Mouse (Mus musculus) embryonic fibroblast, embryonic 13.5 days (primary cell): ENCODE measurements around the gene Fitm1. TPM values are rescaled to one million over a fixed set of nuclear protein-coding genes. Genes with fewer than 3 reads are reported as not detected.
A peak's percentile ranks its signal among the peaks of the same experiment; 100 is the strongest.

Experiments
- H3K27ac ChIP-seq: 2 replicates; pipeline ENCODE4 v1.5.1; 2012; ENCODE audit warnings: low read length, control low read depth, inconsistent platforms; ENCODE audit not compliant: insufficient read depth
- H3K4me1 ChIP-seq: 2 replicates; pipeline ENCODE4 v1.6.1; 2011; ENCODE audit warnings: low read length; ENCODE audit not compliant: control insufficient read depth, insufficient read depth
- H3K4me3 ChIP-seq: 2 replicates; pipeline ENCODE4 v1.5.1; 2011; ENCODE audit warnings: mild to moderate bottlenecking, control low read depth, low read length; ENCODE audit not compliant: insufficient read depth
- CTCF ChIP-seq: IDR thresholded peaks from 2 replicates; pipeline ENCODE4 v1.5.1; 2011; ENCODE audit warnings: mild to moderate bottlenecking, control low read depth, low read length, moderate library complexity, borderline replicate concordance; ENCODE audit not compliant: insufficient read depth
- POLR2A ChIP-seq: IDR thresholded peaks from 2 replicates; pipeline ENCODE4 v1.6.1; 2011; ENCODE audit warnings: low read depth, mild to moderate bottlenecking, control low read depth, low read length, moderate library complexity
- polyA plus RNA-seq: library from polyadenylated mRNA; stranded (reverse); fragments of >200 nt; gene quantifications from 2 replicates; pipeline ENCODE4 v1.2.4, GENCODE M21; 2011; ENCODE audit warnings: low read depth; ENCODE audit not compliant: missing spikeins, insufficient read length

The Fitm1 gene
- polyA plus RNA-seq, 1 experiment: not detected

DNA sequence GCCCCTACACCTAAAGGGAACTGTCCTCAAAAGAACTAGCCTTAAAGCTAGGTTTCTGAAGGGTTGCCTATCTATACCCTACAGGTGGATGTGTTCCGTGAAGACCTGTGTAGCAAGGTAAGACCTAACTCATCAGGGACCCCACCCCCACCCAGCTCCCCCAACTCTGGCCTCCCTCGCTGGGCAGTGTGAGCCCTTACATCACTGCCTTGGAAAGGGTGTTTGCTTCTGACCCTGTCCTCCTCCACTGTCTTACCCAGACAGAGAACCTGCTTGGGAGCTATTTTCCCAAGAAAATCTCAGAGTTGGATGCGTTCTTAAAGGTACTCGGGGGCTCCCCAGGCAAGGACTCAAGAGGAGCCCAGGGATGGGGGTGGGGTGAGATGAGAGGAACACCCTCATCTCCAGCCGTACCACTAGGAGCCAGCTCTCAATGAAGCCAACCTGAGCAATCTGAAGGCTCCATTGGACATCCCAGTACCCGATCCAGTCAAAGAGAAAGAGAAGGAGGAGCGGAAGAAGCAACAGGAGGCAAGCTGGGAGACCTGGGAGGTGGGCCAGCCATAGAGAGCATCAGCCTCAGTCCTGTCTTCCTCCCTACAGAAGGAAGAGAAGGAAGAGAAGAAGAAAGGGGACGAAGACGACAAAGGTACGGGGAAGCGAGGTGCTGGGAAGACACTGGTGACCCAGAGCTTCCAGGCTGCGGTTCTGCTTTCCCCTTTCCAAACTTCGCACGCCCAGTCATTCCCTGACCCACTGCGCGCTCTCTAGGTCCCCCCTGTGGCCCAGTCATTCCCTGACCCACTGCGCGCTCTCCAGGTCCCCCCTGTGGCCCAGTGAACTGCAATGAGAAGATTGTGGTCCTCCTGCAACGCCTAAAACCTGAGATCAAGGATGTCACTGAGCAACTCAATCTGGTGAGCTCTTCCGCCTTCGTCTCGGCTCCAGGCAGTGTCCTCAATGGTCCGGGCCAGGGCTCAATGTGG is 4.4 kb downstream of the Fitm1 start:
- TF ChIP-seq POLR2A (no peak), CTCF (no peak)
- no peaks in the 10 kb centered on the region for H3K4me1 ChIP-seq
- H3K4me3 ChIP-seq: no peak overlapping the region
- H3K27ac ChIP-seq: no peak overlapping the region

DNA sequence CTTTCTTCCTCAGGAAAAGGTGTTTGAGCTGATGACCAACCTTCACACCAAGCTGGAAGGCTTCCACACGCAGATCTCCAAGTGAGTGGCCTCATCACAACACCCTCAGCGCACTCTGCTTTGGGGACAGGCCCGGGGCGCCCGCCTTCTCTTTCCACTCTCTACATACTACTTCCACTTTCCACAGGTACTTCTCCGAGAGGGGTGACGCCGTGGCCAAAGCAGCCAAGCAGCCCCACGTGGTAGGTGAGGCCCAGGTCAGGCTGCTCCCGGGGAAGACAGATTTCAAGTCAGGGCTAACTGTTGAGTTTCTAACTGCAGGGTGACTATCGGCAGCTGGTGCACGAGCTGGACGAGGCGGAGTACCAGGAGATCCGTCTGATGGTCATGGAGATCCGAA is 5.3 kb downstream of the Fitm1 start:
- H3K4me1 ChIP-seq: no peaks in the 10 kb centered on the region
- TF ChIP-seq CTCF (no peak), POLR2A (no peak)
- H3K4me3 ChIP-seq: no peak overlapping the region
- no peak overlapping the region for H3K27ac ChIP-seq

DNA sequence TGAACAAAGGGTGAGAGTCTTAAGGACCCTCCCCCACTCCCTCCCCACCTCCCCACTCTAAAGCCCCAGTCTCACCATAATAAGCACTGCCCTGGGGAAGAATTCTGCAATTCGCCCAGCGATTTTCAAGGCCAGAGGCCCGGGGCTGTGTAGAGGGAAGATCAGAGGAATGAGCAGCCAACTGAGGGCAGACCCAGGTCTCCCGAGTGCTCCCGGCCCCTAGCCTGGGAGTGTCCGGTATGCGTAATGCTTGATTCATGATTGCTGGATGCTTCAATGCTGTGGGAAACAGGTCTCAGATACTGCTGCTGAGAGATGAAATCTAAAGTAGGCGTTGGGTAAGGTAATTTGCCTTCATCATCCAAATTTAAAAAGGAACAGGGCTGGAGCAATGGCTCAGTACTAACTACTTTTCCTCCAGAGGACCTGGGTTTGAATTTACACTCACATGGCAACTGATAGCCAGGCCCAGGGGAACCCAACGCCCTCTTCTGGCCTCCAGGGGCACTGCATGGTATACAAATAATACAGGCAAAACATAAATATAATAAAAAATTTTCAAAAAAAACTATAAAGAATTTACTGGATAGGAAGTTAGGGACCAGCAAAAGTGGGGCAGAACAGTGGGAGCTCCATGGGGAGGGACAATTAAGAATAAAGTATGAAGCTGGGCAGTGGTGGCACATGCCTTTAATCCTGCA is 6.7 kb downstream of the Fitm1 start:
- no peak overlapping the region for H3K27ac ChIP-seq
- H3K4me3 ChIP-seq: no peak overlapping the region
- TF ChIP-seq CTCF: no peak
- peak; percentile 31; the same call in 1 of the 2 replicates for TF ChIP-seq POLR2A
- H3K4me1 ChIP-seq: no peaks in the 10 kb centered on the region

DNA sequence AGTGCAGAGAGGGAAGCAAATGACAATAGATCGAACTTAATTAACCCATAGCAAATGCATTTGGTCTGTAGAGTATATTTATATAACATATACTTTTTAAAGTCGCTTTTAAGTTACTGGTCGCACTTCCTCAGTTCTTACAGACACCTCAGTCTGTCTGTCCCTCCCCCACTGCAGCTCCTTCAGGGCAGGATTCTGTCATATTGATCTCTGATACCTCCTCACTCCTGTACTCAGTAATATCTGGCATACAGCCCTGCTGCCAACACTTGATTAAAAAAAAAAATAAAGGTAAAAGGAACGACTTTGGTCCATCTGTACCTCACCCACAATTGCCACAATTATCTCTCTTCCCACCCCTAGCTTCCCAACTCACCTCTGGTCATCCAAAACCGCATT is 8.9 kb downstream of the Fitm1 start:
- H3K4me3 ChIP-seq: peak overlapping the region; percentile 73
- H3K4me1 ChIP-seq: no peaks in the 10 kb centered on the region
- no peak overlapping the region for H3K27ac ChIP-seq
- TF ChIP-seq POLR2A (no peak), CTCF (no peak)

DNA sequence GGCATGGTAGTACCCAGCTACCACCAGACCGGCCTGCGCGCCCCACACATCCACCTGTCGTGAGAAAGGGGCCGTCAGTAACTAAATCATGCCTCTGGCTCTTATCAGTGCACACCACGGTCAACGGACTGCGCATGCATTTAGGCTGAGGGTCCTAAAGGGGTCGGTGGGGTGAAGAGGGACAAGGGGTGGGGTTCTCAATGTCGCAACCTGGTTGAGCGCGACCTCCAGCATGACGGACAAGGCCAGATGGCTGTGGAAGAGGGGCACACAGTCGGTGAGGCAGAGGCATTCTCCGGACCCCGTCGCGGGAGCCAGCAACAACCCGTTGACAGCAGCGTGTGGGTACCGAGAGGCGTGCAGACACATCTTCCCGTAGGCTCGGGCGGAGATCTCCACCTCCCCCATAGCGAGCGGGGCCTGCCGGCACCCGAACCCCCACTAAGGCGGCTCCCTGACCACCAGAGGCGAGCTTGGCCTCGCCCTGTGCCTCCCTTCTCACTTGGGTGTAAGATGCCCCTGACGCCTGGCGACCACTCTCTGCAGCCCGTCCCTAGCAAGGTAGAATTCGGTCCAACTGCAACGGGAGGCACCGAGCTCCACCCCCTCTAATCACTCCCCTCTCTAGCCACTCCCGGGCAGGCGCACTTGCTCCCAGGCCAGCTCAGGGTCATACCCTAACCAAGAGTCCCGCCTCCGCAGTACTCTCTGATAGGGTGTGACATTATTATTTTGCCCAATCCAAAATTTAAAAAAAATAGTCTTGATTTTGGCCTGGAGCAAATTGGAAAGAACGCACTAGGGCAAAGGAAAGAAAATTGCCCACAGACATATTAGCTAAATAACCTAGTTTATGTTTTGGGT is 9.5 kb downstream of the Fitm1 start, which contains the start of gene Emc9:
TSS of gene Emc9 (minus strand) at position 601 of the 864 bp plus-strand sequence.
- peak within 1 kb of the TSS; percentile 73 for H3K4me3 ChIP-seq
- H3K27ac ChIP-seq: no peak within 1 kb of the TSS
- H3K4me1 ChIP-seq: 0 out of 2 replicates have a peak, but pooled peaks cover 2% of the 10 kb centered on the region
- TF ChIP-seq POLR2A (peak; percentile 85), CTCF (no peak)

DNA sequence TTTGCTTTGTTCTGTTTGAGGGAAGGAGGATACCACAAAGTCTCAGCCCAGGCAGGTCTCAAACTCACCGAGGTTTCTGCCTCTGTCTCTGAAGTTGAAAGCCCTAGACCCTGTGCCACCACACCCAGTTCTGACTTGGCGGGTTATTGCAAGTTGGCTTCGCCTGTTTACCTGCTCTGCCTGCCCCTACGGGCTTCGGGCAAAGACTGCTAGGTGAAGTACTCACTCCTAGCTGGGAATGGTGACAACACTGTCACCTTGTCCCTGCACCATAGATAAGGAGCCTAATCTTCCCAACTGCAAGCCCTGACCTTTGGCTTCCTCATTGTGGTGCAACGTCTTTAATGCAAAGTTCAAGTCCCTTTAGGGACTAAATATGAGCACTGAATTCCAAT is 10.1 kb downstream of the Fitm1 start:
- TF ChIP-seq CTCF (no peak), POLR2A (no peak)
- Histone ChIP-seq H3K27ac (no peak overlapping the region), H3K4me1 (0 out of 2 replicates have a peak, but pooled peaks cover 4% of the 10 kb centered on the region), H3K4me3 (no peak overlapping the region)

DNA sequence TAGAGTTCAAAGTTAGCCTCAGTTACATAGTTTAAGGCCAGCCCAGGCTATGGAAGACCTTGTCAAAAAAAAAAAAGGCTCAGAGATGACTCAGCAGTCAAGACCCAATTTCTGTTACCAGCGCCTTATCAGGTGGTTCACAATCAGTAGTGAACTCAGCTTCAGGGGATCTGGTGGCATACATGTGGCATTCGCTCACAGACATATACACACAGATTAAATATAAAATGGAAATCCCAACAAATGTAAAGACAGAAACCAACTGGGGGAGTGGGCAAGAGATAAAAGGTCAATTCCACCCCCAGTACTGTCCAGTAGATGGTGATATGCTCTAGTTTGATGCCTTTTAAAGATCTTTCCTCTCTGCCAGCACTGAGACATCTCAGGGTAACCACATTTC is 10.7 kb downstream of the Fitm1 start:
- Histone ChIP-seq H3K4me1 (0 out of 2 replicates have a peak, but pooled peaks cover 4% of the 10 kb centered on the region), H3K4me3 (no peak overlapping the region), H3K27ac (no peak overlapping the region)
- TF ChIP-seq CTCF: no peak
- no peak for TF ChIP-seq POLR2A

DNA sequence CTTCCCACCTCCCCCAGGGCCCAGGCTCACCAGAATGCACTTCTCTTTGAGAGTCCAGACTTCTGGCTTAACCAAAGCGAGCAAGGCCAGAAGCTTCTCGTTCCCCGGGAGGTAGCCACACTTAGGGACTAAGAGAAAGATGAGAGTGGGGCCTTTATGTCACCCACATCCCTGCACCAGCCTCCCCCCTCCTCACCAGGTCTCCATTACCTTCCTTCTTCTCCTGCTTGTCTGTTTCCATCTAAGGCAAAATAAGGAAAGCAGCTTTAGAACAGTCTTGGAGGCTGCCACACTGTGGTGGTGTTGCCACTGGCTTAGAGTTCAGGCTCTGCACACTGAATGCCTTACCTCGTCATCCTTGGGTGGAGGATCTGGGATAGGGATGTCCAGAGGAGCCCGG is 13.9 kb downstream of the Fitm1 start:
- no peak overlapping the region for H3K27ac ChIP-seq
- no peak overlapping the region for H3K4me3 ChIP-seq
- 0 out of 2 replicates have a peak, but pooled peaks cover 4% of the 10 kb centered on the region for H3K4me1 ChIP-seq
- no peak for TF ChIP-seq CTCF
- no peak for TF ChIP-seq POLR2A
